ENCODE assay signal across 16 mouse cellular contexts in the genomic region with DNA sequence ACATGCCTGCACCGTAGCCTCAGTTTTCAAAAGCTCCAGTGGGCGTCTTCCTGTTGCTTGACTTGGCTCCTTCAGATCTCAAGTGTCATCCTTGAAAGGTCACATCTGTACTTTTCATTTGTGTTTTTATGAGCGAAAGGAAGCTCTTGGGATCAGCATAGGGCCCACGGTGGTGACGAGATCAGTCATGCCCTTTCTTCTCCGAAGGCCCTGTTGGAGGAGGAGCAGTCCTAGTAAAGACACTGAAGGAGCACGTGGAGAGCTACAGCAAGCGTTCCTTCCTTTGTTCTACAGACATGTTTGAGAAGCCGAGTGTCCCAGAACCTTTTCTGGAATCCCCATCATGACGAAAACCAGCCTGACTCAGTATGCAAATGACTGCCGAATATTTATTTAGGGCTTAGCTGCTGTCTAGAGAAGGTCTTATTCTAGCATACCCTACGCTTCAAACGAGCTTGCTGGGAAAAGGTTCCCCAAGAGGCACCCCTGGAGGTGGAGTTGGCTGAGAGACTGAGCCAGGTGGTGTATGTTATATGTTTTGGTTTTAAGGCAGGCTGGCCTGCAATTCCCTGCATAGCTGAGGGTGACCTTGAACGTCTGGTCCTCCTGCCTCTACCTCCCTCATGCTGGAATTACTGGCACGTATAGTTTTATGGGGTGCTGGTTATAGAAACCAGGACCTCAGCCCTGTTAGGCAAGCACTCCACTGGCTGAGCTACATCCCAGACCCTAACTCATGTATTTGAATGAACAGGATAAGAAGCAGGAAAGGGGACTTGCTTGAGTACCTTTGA.
DNase-seq lines count a peak whose midpoint lies in the region; ATAC-seq and TF ChIP-seq lines count a peak whose summit lies in the region.
"Had no signal": no experiment of that assay in that cellular context is flagged by ENCODE, and none has a peak within 500 bp of the region (broad histone marks: within the 10 kb centered on the region; RNA-seq: fewer than 3 reads in every experiment).

No protein-coding gene starts in this region.

- intact Hi-C loops in left cerebral cortex, postnatal 14 days (cut with DNase I) = no loop called here

- H3K27me3 ChIP-seq in embryonic facial prominence, embryonic 10.5 days (replicated peaks; ENCODE audit: low read depth, poor library complexity, severe bottlenecking) = no peaks in the 10 kb centered on the region
- H3K27me3 ChIP-seq in embryonic facial prominence, embryonic 14.5 days (replicated peaks; ENCODE audit: control insufficient read depth, insufficient read depth, low read length) = no peaks in the 10 kb centered on the region
- H3K27me3 ChIP-seq in limb, embryonic 14.5 days (ENCODE audit: control insufficient read depth, insufficient read depth, low read length) = no peaks in the 10 kb centered on the region
- no peaks in the 10 kb centered on the region for H3K27me3 ChIP-seq in midbrain, embryonic 16.5 days (ENCODE audit: control insufficient read depth, insufficient read depth, low read depth, low read length)
- H3K27me3 ChIP-seq: hindbrain, embryonic 12.5 days; neural tube, embryonic 12.5 days had no signal

- WGBS in embryonic facial prominence, embryonic 10.5 days = 78% methylated on average over 15 of the region's 15 CpGs
- 56% methylated on average over 15 of the region's 15 CpGs for WGBS in embryonic facial prominence, embryonic 14.5 days
- WGBS in limb, embryonic 14.5 days = 37% methylated on average over 15 of the region's 15 CpGs
- 83% methylated on average over 15 of the region's 15 CpGs for WGBS in midbrain, embryonic 16.5 days

- ATAC-seq in embryonic facial prominence, embryonic 14.5 days (ENCODE audit: low read depth) = no peak
- ATAC-seq in limb, embryonic 14.5 days (ENCODE audit: low FRiP score, low read depth) = peak; percentile 71
- no peak for ATAC-seq in midbrain, embryonic 16.5 days

- no peaks in the 10 kb centered on the region for H3K36me3 ChIP-seq in embryonic facial prominence, embryonic 10.5 days (replicated peaks)
- no peaks in the 10 kb centered on the region for H3K36me3 ChIP-seq in embryonic facial prominence, embryonic 14.5 days (ENCODE audit: control insufficient read depth, insufficient read depth, low read length)
- H3K36me3 ChIP-seq in limb, embryonic 14.5 days (ENCODE audit: control insufficient read depth, insufficient read depth, low read length) = no peaks in the 10 kb centered on the region
- H3K36me3 ChIP-seq in midbrain, embryonic 16.5 days (ENCODE audit: control insufficient read depth, insufficient read depth, low read length) = no peaks in the 10 kb centered on the region
- H3K36me3 ChIP-seq: G1E; hindbrain, embryonic 12.5 days; neural tube, embryonic 12.5 days had no signal

- no peaks in the 10 kb centered on the region for H3K9me3 ChIP-seq in embryonic facial prominence, embryonic 10.5 days
- H3K9me3 ChIP-seq in embryonic facial prominence, embryonic 14.5 days (ENCODE audit: control insufficient read depth, low read length) = no peaks in the 10 kb centered on the region
- no peaks in the 10 kb centered on the region for H3K9me3 ChIP-seq in limb, embryonic 14.5 days (ENCODE audit: control insufficient read depth, low read length)
- H3K9me3 ChIP-seq in midbrain, embryonic 16.5 days (replicated peaks; ENCODE audit: control insufficient read depth, low read length, poor library complexity, severe bottlenecking) = no peaks in the 10 kb centered on the region
- H3K9me3 ChIP-seq: hindbrain, embryonic 12.5 days; neural tube, embryonic 12.5 days had no signal

- no peak for TF ChIP-seq POLR2A in limb, embryonic 14.5 days (IDR thresholded peaks at IDR 0.05; ENCODE audit: borderline replicate concordance, extremely low read depth, insufficient read depth, insufficient read length)

- no peak overlapping the region for H3K4me3 ChIP-seq in embryonic facial prominence, embryonic 10.5 days
- H3K4me3 ChIP-seq in embryonic facial prominence, embryonic 14.5 days (ENCODE audit: low read depth, low read length) = no peak overlapping the region
- H3K4me3 ChIP-seq in limb, embryonic 14.5 days (replicated peaks; ENCODE audit: low read length) = no peak overlapping the region
- H3K4me3 ChIP-seq in midbrain, embryonic 16.5 days (ENCODE audit: low read depth, low read length) = no peak overlapping the region
- H3K4me3 ChIP-seq: hindbrain, embryonic 12.5 days; layer of hippocampus, adult 2 months; neural tube, embryonic 12.5 days had no signal

- DNase-seq in kidney, postnatal 10 days = peak; percentile 31
- no peak for DNase-seq in kidney, postnatal 36 days
- no peak for DNase-seq in embryonic facial prominence, embryonic 10.5 days (ENCODE audit: low spot score)
- DNase-seq in embryonic facial prominence, embryonic 14.5 days (ENCODE audit: low spot score) = peak; percentile 34
- peak; percentile 63 for DNase-seq in limb, embryonic 14.5 days (ENCODE audit: low spot score)
- no peak for DNase-seq in left cerebral cortex, postnatal 14 days (ENCODE audit: low spot score in 2 of 2)
- DNase-seq in thymus, postnatal 25 days = no peak
- DNase-seq: cerebellum, postnatal 25 days; gastrocnemius, postnatal 25 days; lung, adult 18-20 months; right cerebral cortex, postnatal 14 days had no signal

- peak overlapping the region; percentile 76 for H3K27ac ChIP-seq in embryonic facial prominence, embryonic 10.5 days (replicated peaks)
- peak overlapping the region; percentile 87 for H3K27ac ChIP-seq in embryonic facial prominence, embryonic 14.5 days (replicated peaks; ENCODE audit: low read depth, low read length)
- H3K27ac ChIP-seq in limb, embryonic 14.5 days (replicated peaks; ENCODE audit: low read depth, low read length) = peak overlapping the region; percentile 39
- H3K27ac ChIP-seq in midbrain, embryonic 16.5 days (ENCODE audit: low read length) = no peak overlapping the region
- H3K27ac ChIP-seq: hindbrain, embryonic 12.5 days; layer of hippocampus, adult 2 months; neural tube, embryonic 12.5 days had no signal

- H3K4me1 ChIP-seq in embryonic facial prominence, embryonic 10.5 days = peaks cover 34% of the 10 kb centered on the region
- H3K4me1 ChIP-seq in embryonic facial prominence, embryonic 14.5 days (ENCODE audit: control insufficient read depth, insufficient read depth, low read length) = peaks cover 42% of the 10 kb centered on the region
- H3K4me1 ChIP-seq in limb, embryonic 14.5 days (ENCODE audit: control insufficient read depth, insufficient read depth, low read length) = peaks cover 47% of the 10 kb centered on the region
- H3K4me1 ChIP-seq in midbrain, embryonic 16.5 days (ENCODE audit: control insufficient read depth, insufficient read depth, low read length) = no peaks in the 10 kb centered on the region
- H3K4me1 ChIP-seq: neural tube, embryonic 12.5 days had no signal

- H3K9ac ChIP-seq in embryonic facial prominence, embryonic 14.5 days (ENCODE audit: low read depth, low read length) = no peak overlapping the region
- H3K9ac ChIP-seq in limb, embryonic 14.5 days (ENCODE audit: low read depth, low read length, severe bottlenecking) = no peak overlapping the region
- H3K9ac ChIP-seq in midbrain, embryonic 16.5 days (ENCODE audit: low read depth, low read length) = no peak overlapping the region
- H3K9ac ChIP-seq: hindbrain, embryonic 12.5 days; neural tube, embryonic 12.5 days had no signal

- no peak overlapping the region for H3K4me2 ChIP-seq in embryonic facial prominence, embryonic 14.5 days (ENCODE audit: low read depth, low read length)
- H3K4me2 ChIP-seq in limb, embryonic 14.5 days (replicated peaks; ENCODE audit: low read depth, low read length, severe bottlenecking) = no peak overlapping the region
- H3K4me2 ChIP-seq in midbrain, embryonic 16.5 days (ENCODE audit: low read length) = no peak overlapping the region
- H3K4me2 ChIP-seq: hindbrain, embryonic 12.5 days; neural tube, embryonic 12.5 days had no signal

Comparison
In these comparisons a context has a peak if more than half of its experiments do, and no peak if none do; other contexts are left out.
1. DNase-seq: peak in kidney, postnatal 10 days (single experiment), embryonic facial prominence, embryonic 14.5 days (single experiment) and limb, embryonic 14.5 days (single experiment); none in kidney, postnatal 36 days (0 of 2), embryonic facial prominence, embryonic 10.5 days (single experiment), left cerebral cortex, postnatal 14 days (0 of 2) and thymus, postnatal 25 days (single experiment).